Mouse (Mus musculus) ES-E14 (cell line): ENCODE data around the gene Exoc4. TPM values are rescaled to one million over a fixed set of nuclear protein-coding genes. Genes with fewer than 3 reads are reported as not detected.

ENCODE experiments used
- DNase-seq: peaks from one replicate; pipeline ENCODE4 v3.0.0-alpha.2; 2013; ENCODE audit warnings: low read depth, low spot score
- H3K27ac ChIP-seq: 2 replicates; pipeline ENCODE4 v1.5.1; 2012; ENCODE audit warnings: low read depth, mild to moderate bottlenecking, low read length, moderate library complexity, mixed read lengths; ENCODE audit not compliant: poor library complexity, insufficient read depth, severe bottlenecking
- H3K36me3 ChIP-seq: 2 replicates; pipeline ENCODE4 v1.6.1; 2012; ENCODE audit warnings: mild to moderate bottlenecking, low read length, moderate library complexity, mixed read lengths; ENCODE audit not compliant: control insufficient read depth, poor library complexity, insufficient read depth, severe bottlenecking
- H3K4me1 ChIP-seq, 2 experiments: fragments of 150-350 bp in 1 of 2; sonication (generic) in 1 of 2; 2 replicates each; pipeline ENCODE4 v1.6.1; 2012; ENCODE audit warnings: low read length in 2 of 2, mild to moderate bottlenecking in 1 of 2, mixed read lengths in 1 of 2; ENCODE audit not compliant: control insufficient read depth in 2 of 2, insufficient read depth in 2 of 2, poor library complexity in 1 of 2
- H3K4me3 ChIP-seq, 2 experiments: fragments of 150-350 bp in 1 of 2; sonication (generic) in 1 of 2; 2 replicates each; pipeline ENCODE4 v1.5.1; 2012; ENCODE audit warnings: low read length in 2 of 2, low read depth in 1 of 2, mild to moderate bottlenecking in 1 of 2, mixed read lengths in 1 of 2; ENCODE audit not compliant: insufficient read depth in 1 of 2, poor library complexity in 1 of 2, severe bottlenecking in 1 of 2
- H3K9ac ChIP-seq: 2 replicates; pipeline ENCODE4 v1.6.1; 2012; ENCODE audit warnings: low read depth, mild to moderate bottlenecking, low read length, mixed read lengths; ENCODE audit not compliant: poor library complexity, insufficient read depth, severe bottlenecking
- H3K9me3 ChIP-seq: fragments of 150-350 bp; sonication (generic); 2 replicates; pipeline ENCODE4 v1.6.1; 2012; ENCODE audit warnings: low read depth, mild to moderate bottlenecking, low read length; ENCODE audit not compliant: control insufficient read depth, insufficient read depth
- CHD2 ChIP-seq: IDR thresholded peaks from 2 replicates; pipeline ENCODE4 v1.6.1; 2014; ENCODE audit warnings: mild to moderate bottlenecking, low read depth, low read length, inconsistent platforms
- HCFC1 ChIP-seq: IDR thresholded peaks from 2 replicates; pipeline ENCODE4 v1.6.1; 2012; ENCODE audit warnings: low read length, inconsistent platforms, borderline replicate concordance; ENCODE audit not compliant: insufficient read depth
- MAFK ChIP-seq: IDR thresholded peaks from 2 replicates; pipeline ENCODE4 v1.6.1; 2014; ENCODE audit warnings: mild to moderate bottlenecking, low read depth, low read length, inconsistent platforms; ENCODE audit not compliant: insufficient read depth
- ZC3H11A ChIP-seq: IDR thresholded peaks from 2 replicates; pipeline ENCODE4 v1.6.1; 2012; ENCODE audit warnings: low read depth, mild to moderate bottlenecking, inconsistent platforms, low read length, borderline replicate concordance
- ZNF384 ChIP-seq: IDR thresholded peaks from 2 replicates; pipeline ENCODE4 v1.6.1; 2012; ENCODE audit warnings: low read depth, low read length, inconsistent platforms
- in situ Hi-C, 2 experiments: fragments of 600-800 bp; cut with MboI; formaldehyde crosslinking; loops; one replicate each; pipeline ENCODE4 v1.15.1; 2025; ENCODE audit warnings: low sequenced_read_pairs in 2 of 2, inconsistent platforms in 1 of 2; ENCODE audit not compliant: unreplicated experiment in 2 of 2
- total RNA-seq: library from RNA; depleted of rRNA; stranded (reverse); fragments of 300-350 nt; gene quantifications from 2 replicates; pipeline ENCODE4 v1.2.3, GENCODE M21; 2012

Exoc4 gene
- total RNA-seq, 1 experiment: 99.3 TPM

DNA sequence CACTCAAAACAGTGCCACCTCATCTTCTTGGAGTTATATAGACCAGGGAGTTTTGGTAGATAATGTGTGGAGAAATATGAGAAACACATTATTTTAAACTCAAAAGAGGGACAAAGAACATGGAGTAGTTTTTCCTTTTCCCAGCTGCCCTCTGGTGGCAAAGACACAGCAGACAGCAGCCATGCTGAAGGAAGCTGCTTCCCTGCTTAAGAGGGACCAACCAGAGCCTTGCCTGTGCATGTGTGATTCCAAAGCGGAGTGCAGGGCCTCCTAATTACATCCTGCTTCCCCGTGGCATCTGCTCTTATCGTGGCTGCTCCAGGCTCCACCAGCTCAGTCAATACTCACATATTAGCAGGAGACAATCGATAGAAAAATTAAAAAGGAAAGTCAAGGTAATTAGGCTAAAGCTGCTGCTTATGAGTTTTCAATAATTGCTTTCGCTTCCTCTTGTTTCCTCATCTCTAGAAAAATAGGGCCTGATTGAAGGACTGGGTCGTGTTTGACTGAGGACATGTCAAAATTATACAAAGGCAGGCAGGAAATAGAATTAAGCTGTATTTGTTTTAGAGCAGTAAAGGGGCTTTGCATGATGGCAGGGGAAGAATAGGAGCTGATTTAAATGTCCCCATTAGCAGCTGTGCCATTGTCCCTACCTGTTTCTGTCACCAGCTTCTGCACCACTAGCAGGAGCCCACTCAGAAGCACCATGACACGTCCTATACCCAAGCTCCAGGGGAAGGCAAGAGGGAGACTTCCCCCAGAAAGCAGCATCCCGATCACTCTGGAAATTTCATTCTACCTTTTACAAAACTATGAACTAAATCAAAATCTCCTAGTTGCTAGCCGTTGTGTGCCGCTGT is 433.1 kb downstream of the Exoc4 start:
- H3K27ac ChIP-seq: no peak overlapping the region

DNA sequence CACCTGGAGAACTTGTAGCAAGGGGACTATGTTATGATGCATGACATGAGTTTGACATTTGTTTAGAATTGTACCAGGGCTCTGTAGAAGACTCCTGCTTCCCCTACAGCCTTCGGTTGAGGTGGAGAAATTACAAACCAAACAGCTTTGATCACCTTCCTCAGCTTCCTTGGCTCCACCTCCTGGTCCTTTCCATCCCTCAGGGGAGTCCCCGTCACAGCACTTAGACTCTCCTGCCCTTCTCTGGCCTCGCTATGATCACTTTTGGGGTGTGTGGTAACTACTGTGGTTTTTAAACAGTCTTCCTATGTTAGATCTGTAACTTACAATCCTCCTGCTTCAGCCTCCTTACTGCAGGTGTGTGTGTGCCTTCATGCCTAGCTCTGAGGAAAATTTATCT is 434.6 kb downstream of the Exoc4 start:
- DNase-seq: no peak
- no peak for TF ChIP-seq ZC3H11A
- TF ChIP-seq CHD2: no peak
- no peak for TF ChIP-seq MAFK
- TF ChIP-seq ZNF384: no peak
- no peak for TF ChIP-seq HCFC1
- Histone ChIP-seq H3K4me3 (no peak overlapping the region), H3K4me1 (0 out of 4 replicates have a peak, but pooled peaks cover 0 to 2% of the 10 kb centered on the region in 2 experiments), H3K27ac (no peak overlapping the region), H3K36me3 (no peaks in the 10 kb centered on the region), H3K9me3 (no peaks in the 10 kb centered on the region), H3K9ac (no peak overlapping the region)
- in situ Hi-C loops: no loop called here

More for the DNA sequence above, 433.1 kb downstream of the Exoc4 start:
- Histone ChIP-seq H3K36me3 (no peaks in the 10 kb centered on the region), H3K9ac (0 out of 2 replicates have a peak overlapping the region, but pooled peaks have one; percentile 11), H3K4me3 (no peak overlapping the region), H3K9me3 (no peaks in the 10 kb centered on the region), H3K4me1 (0 out of 4 replicates have a peak, but pooled peaks cover 0 to 2% of the 10 kb centered on the region in 2 experiments)
- in situ Hi-C loops: no loop called here
- TF ChIP-seq MAFK (no peak), HCFC1 (no peak), CHD2 (no peak), ZC3H11A (no peak), ZNF384 (no peak)
- no peak for DNase-seq

DNA sequence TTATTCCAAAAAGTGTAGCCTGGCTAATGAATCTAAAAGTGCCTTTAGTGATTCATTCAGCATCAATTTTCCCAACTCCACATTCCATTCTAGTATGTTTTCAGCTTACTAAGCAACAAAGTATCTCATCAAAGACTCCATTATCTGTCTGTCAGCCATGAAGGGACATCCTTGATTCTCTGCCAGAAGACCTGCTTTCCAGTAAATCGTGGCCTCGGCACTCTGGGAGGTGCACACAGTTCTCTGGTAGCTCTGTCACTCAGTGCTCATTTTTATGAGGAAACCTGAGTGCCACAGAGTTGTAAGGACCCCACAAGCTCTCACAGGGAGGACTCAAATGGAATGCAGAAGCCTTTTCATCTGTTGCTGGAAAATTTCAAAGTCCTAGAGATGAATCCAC is 436.4 kb downstream of the Exoc4 start:
- in situ Hi-C loops: no loop called here
- Histone ChIP-seq H3K27ac (no peak overlapping the region), H3K9ac (no peak overlapping the region), H3K4me1 (0 out of 4 replicates have a peak, but pooled peaks cover 0 to 2% of the 10 kb centered on the region in 2 experiments), H3K9me3 (no peaks in the 10 kb centered on the region), H3K36me3 (no peaks in the 10 kb centered on the region), H3K4me3 (no peak overlapping the region)
- DNase-seq: no peak
- TF ChIP-seq ZC3H11A (no peak), MAFK (no peak), HCFC1 (no peak), ZNF384 (no peak), CHD2 (no peak)

GRCm38 (mm10) chr6:33690601-33691000 is 441.7 kb downstream of the Exoc4 start:
- Histone ChIP-seq H3K9me3 (no peaks in the 10 kb centered on the region), H3K4me3 (no peak overlapping the region), H3K9ac (no peak overlapping the region), H3K27ac (no peak overlapping the region), H3K36me3 (no peaks in the 10 kb centered on the region), H3K4me1 (no peaks in the 10 kb centered on the region)
- DNase-seq: no peak
- TF ChIP-seq ZNF384 (no peak), HCFC1 (no peak), MAFK (no peak), CHD2 (no peak), ZC3H11A (no peak)
- in situ Hi-C loops: no loop called here
